Mouse (Mus musculus) gonadal fat pad, adult 2 months (tissue): Measurements from ENCODE around the gene Nr3c2. TPM values are rescaled to one million over a fixed set of nuclear protein-coding genes. Genes with fewer than 3 reads are reported as not detected.
A peak's percentile ranks its signal among the peaks of the same experiment; 100 is the strongest.

Experiments used
- DNase-seq: peaks from one replicate; pipeline ENCODE4 v3.0.0-alpha.2; 2012; ENCODE audit warnings: low read depth
- polyA plus RNA-seq: library from polyadenylated mRNA; depleted of rRNA; stranded (reverse); fragments of >200 nt; gene quantifications from 2 replicates; pipeline ENCODE4 v1.2.3, GENCODE M21; 2012

Nr3c2 gene
- polyA plus RNA-seq, 1 experiment, result 4.3 TPM

- DNase-seq, result no peak
Observed at GRCm38 (mm10) chr8:77170439-77170759, 271.2 kb downstream of the Nr3c2 start.

DNA sequence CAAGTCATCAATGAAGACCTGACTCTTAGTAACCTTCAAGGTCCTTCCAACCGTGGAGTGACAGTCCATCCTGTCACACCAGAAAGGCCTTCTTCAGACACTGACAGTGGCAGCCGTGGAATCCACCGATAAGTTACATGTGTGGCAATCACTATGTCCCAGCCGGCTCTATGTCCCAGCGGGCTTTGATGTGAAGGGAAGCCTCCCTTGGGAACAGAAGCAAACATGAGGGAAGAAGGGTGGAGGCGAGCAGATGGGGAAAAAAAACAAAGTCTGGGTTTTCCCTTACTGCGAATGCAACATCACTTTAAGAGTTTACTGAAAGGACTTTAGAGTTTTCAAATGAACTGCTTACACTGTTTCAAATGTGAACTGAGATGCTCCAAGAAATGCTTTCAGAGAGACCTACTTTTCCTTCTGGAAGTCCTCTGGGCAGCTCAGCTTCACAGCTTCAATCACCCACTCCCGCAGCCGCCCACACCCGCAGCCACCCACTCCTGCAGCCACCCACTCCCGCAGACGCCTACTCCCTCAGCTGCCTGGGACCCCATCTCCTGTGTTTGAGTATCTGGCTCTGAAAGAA is 273.9 kb downstream of the Nr3c2 start:
- no peak for DNase-seq

GRCm38 (mm10) chr8:77173736-77174135 is 274.5 kb downstream of the Nr3c2 start:
- DNase-seq, result no peak

DNA sequence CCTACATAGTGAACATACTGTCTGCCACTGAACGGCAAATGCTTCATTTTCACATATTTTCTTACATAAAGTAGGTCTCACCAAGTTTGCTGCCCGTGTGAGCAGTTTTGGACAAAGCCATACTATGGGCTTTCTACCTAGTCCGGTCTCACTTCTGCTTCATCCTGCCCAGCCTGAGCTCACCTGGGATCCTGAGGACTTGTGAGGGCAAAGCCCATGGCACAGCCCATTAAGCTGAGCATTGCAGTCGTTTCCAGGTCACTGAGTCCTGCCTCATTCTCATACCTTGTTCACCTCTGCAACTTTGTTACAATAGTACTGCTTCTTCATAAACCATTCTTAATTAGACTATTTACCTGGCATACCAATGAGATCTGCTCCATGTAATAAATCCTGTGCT is 276.2 kb downstream of the Nr3c2 start:
- DNase-seq, result no peak

DNA sequence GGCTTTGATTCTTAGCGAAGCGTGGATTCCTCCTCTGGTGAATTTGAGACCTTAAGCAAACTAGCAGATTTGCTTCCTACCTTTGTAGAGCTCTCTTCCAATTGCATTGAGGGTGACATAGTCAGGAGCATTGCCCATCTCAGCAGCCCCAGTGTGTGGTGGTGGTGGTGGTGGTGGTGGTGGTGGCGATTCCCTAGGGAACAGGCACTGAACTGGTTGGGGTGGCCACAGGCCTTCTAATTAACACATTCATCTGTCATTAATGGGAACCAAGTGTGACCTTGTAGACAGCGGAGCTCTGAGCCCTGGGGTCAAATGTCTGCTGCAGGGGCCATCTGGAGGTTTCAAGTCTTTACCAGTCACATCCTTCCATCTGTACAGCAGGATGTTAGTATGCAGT is 277.1 kb downstream of the Nr3c2 start:
- DNase-seq, result no peak

GRCm38 (mm10) chr8:77185816-77186215 is 286.6 kb downstream of the Nr3c2 start:
- DNase-seq, result no peak

DNA sequence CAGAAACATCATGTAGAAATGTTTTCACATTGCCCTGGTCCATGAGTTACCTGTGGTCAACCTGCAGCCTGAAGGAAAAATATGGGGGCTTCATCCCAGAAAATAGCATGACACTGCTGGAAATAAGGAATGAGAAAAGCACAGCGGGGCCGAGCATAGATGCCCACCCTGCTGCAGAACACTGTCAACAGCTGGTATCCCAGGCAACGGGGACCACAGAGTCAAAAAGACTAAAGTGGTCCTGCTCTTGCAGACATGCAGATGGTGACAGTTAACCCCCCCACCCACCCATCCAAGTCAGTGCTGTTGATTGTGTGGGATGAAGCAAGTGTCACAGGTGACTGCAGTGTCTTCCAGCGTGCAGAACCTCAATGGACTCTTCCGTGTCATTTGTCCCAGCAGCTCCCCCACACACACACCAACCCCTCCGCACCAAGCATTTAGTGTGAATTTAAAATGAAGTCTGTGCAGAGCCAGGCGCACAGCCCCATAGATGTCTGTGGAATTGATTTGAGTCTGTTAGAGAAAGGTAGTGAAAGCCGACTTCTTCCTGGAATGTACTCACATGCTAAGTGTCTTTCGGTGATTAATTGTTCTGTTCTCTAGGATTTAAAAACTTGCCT is 287.8 kb downstream of the Nr3c2 start:
- no peak for DNase-seq

- DNase-seq, result no peak
Observed at GRCm38 (mm10) chr8:77187748-77188147, 288.5 kb downstream of the Nr3c2 start.

GRCm38 (mm10) chr8:77188298-77188697 is 289.1 kb downstream of the Nr3c2 start:
- no peak for DNase-seq

GRCm38 (mm10) chr8:77189318-77189717 is 290.1 kb downstream of the Nr3c2 start:
- no peak for DNase-seq

GRCm38 (mm10) chr8:77190393-77190792 is 291.2 kb downstream of the Nr3c2 start:
- DNase-seq, result peak; percentile 47

GRCm38 (mm10) chr8:77209297-77209696 is 310.1 kb downstream of the Nr3c2 start:
- DNase-seq, result no peak

GRCm38 (mm10) chr8:77213893-77214464 is 314.7 kb downstream of the Nr3c2 start:
- DNase-seq, result no peak

- no peak for DNase-seq
Observed at GRCm38 (mm10) chr8:77214665-77215064, 315.4 kb downstream of the Nr3c2 start.

- DNase-seq, result no peak
Observed at GRCm38 (mm10) chr8:77215191-77215590, 315.9 kb downstream of the Nr3c2 start.

GRCm38 (mm10) chr8:77223123-77223522 is 323.9 kb downstream of the Nr3c2 start:
- DNase-seq, result no peak

GRCm38 (mm10) chr8:77227742-77228141 is 328.5 kb downstream of the Nr3c2 start:
- no peak for DNase-seq

- DNase-seq, result no peak
Observed at GRCm38 (mm10) chr8:77228688-77229087, 329.4 kb downstream of the Nr3c2 start.

GRCm38 (mm10) chr8:77231211-77231610 is 332.0 kb downstream of the Nr3c2 start:
- no peak for DNase-seq

GRCm38 (mm10) chr8:77231834-77232233 is 332.6 kb downstream of the Nr3c2 start:
- DNase-seq, result no peak

GRCm38 (mm10) chr8:77232411-77232810 is 333.2 kb downstream of the Nr3c2 start:
- DNase-seq, result no peak

DNA sequence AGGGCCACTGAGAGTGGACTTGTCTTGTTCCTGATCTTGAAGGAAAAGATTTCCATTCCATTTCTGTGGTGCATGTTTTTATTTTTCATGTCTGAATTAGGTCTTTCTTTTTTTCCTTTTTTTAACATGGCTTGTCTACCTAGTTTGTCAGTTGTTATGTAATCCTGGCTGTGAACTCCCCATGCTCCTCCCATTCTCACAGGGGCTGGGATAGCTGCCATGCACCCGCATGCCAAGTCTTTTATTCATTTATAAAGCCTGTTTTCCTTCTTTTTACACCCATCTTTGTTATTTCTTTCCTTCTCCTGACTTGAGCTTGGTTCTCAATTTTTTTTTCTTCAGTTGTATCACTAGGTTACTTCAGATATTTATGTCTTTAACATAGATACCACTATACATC is 337.5 kb downstream of the Nr3c2 start:
- DNase-seq, result no peak

DNA sequence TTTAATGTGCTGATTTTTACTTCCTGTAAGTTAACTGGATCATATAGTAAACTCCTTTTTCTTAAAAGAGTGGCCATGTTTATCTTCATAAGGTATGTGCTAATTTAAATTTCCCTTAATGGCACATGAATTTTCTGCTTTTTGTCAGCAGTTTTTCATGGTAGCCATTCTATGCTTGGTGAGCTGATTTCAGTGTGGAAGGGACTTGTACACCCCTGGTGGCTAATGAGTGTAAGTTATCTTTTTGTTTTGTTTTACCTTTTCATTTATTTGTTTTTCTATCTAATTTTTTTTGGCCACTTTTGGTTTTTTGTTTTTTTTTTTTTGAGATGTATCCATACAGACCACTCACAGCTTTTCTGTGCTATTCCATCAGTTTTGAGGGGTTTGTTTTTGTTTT is 340.2 kb downstream of the Nr3c2 start:
- no peak for DNase-seq

- no peak for DNase-seq
Observed at GRCm38 (mm10) chr8:77241381-77241780, 342.1 kb downstream of the Nr3c2 start.
